Mouse (Mus musculus): ENCODE data around the gene Acadm. TPM values are rescaled to one million over a fixed set of nuclear protein-coding genes. Genes with fewer than 3 reads are reported as not detected.

The Acadm gene
- polyA plus RNA-seq (2015; fragmentation: Nextera tagmentation; extraction: Ambion mirVana), result 72.6 and 72.7 TPM in 2 replicates

- peak within 1 kb of the TSS; percentile 66 for H3K4me2 ChIP-seq (ENCODE audit: low read depth, low read length)
- peak; percentile 97 for ATAC-seq (ENCODE audit: low read depth)
- peaks cover 9% of the 10 kb centered on the region for H3K4me1 ChIP-seq (replicated peaks; ENCODE audit: control insufficient read depth, insufficient read depth, low read length)
- no peaks in the 10 kb centered on the region for H3K36me3 ChIP-seq (ENCODE audit: control insufficient read depth, insufficient read depth, low read length)
- no peaks in the 10 kb centered on the region for H3K9me3 ChIP-seq (ENCODE audit: control insufficient read depth, low read length)
- H3K4me3 ChIP-seq (ENCODE audit: low read length), result peak within 1 kb of the TSS; percentile 87
- H3K27ac ChIP-seq (ENCODE audit: low read length), result peak within 1 kb of the TSS; percentile 63
- no peaks in the 10 kb centered on the region for H3K27me3 ChIP-seq (ENCODE audit: control insufficient read depth, insufficient read depth, low read depth, low read length)
- peak within 1 kb of the TSS; percentile 83 for H3K9ac ChIP-seq (ENCODE audit: low read length)
- whole genome bisulfite sequencing, result 0% methylated on average over 40 of the region's 41 CpGs
These were observed at the start of gene Acadm for GRCm38 (mm10) chr3:153944335-153944990. TSS of gene Acadm (minus strand) at chr3:153944632.

GRCm38 (mm10) chr3:153984428-153985340 is 40.3 kb upstream of the Acadm start:
- Histone ChIP-seq H3K9ac (ENCODE audit: low read length) (no peak overlapping the region), H3K4me1 (replicated peaks; ENCODE audit: control insufficient read depth, insufficient read depth, low read length) (no peaks in the 10 kb centered on the region), H3K27me3 (ENCODE audit: control insufficient read depth, insufficient read depth, low read depth, low read length) (no peaks in the 10 kb centered on the region), H3K4me2 (ENCODE audit: low read depth, low read length) (no peak overlapping the region), H3K36me3 (ENCODE audit: control insufficient read depth, insufficient read depth, low read length) (no peaks in the 10 kb centered on the region), H3K4me3 (ENCODE audit: low read length) (no peak overlapping the region), H3K9me3 (ENCODE audit: control insufficient read depth, low read length) (no peaks in the 10 kb centered on the region), H3K27ac (ENCODE audit: low read length) (no peak overlapping the region)
- WGBS, result 46% methylated on average over 10 of the region's 10 CpGs
- ATAC-seq (ENCODE audit: low read depth), result no peak

- H3K4me3 ChIP-seq (ENCODE audit: low read length), result no peak overlapping the region
- H3K36me3 ChIP-seq (ENCODE audit: control insufficient read depth, insufficient read depth, low read length), result no peaks in the 10 kb centered on the region
- ATAC-seq (ENCODE audit: low read depth), result no peak
- H3K27me3 ChIP-seq (ENCODE audit: control insufficient read depth, insufficient read depth, low read depth, low read length), result 0 out of 2 replicates have a peak, but pooled peaks cover 2% of the 10 kb centered on the region
- H3K9me3 ChIP-seq (ENCODE audit: control insufficient read depth, low read length), result no peaks in the 10 kb centered on the region
- H3K27ac ChIP-seq (ENCODE audit: low read length), result no peak overlapping the region
- no peak overlapping the region for H3K9ac ChIP-seq (ENCODE audit: low read length)
- H3K4me2 ChIP-seq (ENCODE audit: low read depth, low read length), result no peak overlapping the region
- 63% methylated on average over 2 of the region's 2 CpGs for WGBS
- H3K4me1 ChIP-seq (replicated peaks; ENCODE audit: control insufficient read depth, insufficient read depth, low read length), result no peaks in the 10 kb centered on the region
These were observed 36.2 kb upstream of the Acadm start for GRCm38 (mm10) chr3:153980611-153981010.

- ATAC-seq (ENCODE audit: low read depth), result no peak
- Histone ChIP-seq H3K27me3 (ENCODE audit: control insufficient read depth, insufficient read depth, low read depth, low read length) (peaks cover 27% of the 10 kb centered on the region), H3K4me3 (ENCODE audit: low read length) (no peak overlapping the region)
These were observed 31.4 kb upstream of the Acadm start for GRCm38 (mm10) chr3:153975791-153976190.

GRCm38 (mm10) chr3:153975060-153975459 is 30.6 kb upstream of the Acadm start:
- H3K4me1 ChIP-seq (replicated peaks; ENCODE audit: control insufficient read depth, insufficient read depth, low read length), result 0 out of 2 replicates have a peak, but pooled peaks cover 5% of the 10 kb centered on the region
- H3K4me3 ChIP-seq (ENCODE audit: low read length), result no peak overlapping the region
- ATAC-seq (ENCODE audit: low read depth), result no peak
- H3K9ac ChIP-seq (ENCODE audit: low read length), result no peak overlapping the region
- peaks cover 27% of the 10 kb centered on the region for H3K27me3 ChIP-seq (ENCODE audit: control insufficient read depth, insufficient read depth, low read depth, low read length)
- no peak overlapping the region for H3K27ac ChIP-seq (ENCODE audit: low read length)
- no peaks in the 10 kb centered on the region for H3K9me3 ChIP-seq (ENCODE audit: control insufficient read depth, low read length)
- WGBS, result 18% methylated on average over 6 of the region's 6 CpGs
- no peaks in the 10 kb centered on the region for H3K36me3 ChIP-seq (ENCODE audit: control insufficient read depth, insufficient read depth, low read length)
- H3K4me2 ChIP-seq (ENCODE audit: low read depth, low read length), result no peak overlapping the region

More at GRCm38 (mm10) chr3:153975791-153976190, 31.4 kb upstream of the Acadm start:
- WGBS, result 70% methylated on average over 7 of the region's 7 CpGs
- Histone ChIP-seq H3K4me1 (replicated peaks; ENCODE audit: control insufficient read depth, insufficient read depth, low read length) (0 out of 2 replicates have a peak, but pooled peaks cover 5% of the 10 kb centered on the region), H3K27ac (ENCODE audit: low read length) (no peak overlapping the region), H3K9ac (ENCODE audit: low read length) (no peak overlapping the region), H3K9me3 (ENCODE audit: control insufficient read depth, low read length) (no peaks in the 10 kb centered on the region), H3K4me2 (ENCODE audit: low read depth, low read length) (no peak overlapping the region), H3K36me3 (ENCODE audit: control insufficient read depth, insufficient read depth, low read length) (no peaks in the 10 kb centered on the region)

GRCm38 (mm10) chr3:153973949-153974760 is 29.7 kb upstream of the Acadm start:
- 8% methylated on average over 19 of the region's 21 CpGs for WGBS
- Histone ChIP-seq H3K9me3 (ENCODE audit: control insufficient read depth, low read length) (no peaks in the 10 kb centered on the region), H3K9ac (ENCODE audit: low read length) (no peak overlapping the region), H3K4me1 (replicated peaks; ENCODE audit: control insufficient read depth, insufficient read depth, low read length) (0 out of 2 replicates have a peak, but pooled peaks cover 5% of the 10 kb centered on the region), H3K36me3 (ENCODE audit: control insufficient read depth, insufficient read depth, low read length) (no peaks in the 10 kb centered on the region), H3K4me2 (ENCODE audit: low read depth, low read length) (peak overlapping the region; percentile 91), H3K4me3 (ENCODE audit: low read length) (peak overlapping the region; percentile 53), H3K27ac (ENCODE audit: low read length) (no peak overlapping the region), H3K27me3 (ENCODE audit: control insufficient read depth, insufficient read depth, low read depth, low read length) (peaks cover 27% of the 10 kb centered on the region)
- ATAC-seq (ENCODE audit: low read depth), result no peak; the same call in 1 of the 2 replicates

GRCm38 (mm10) chr3:153973171-153973948 is 28.9 kb upstream of the Acadm start, which contains the start of gene Slc44a5:
TSS of gene Slc44a5 (plus strand) at chr3:153973436.
- ATAC-seq (ENCODE audit: low read depth), result peak; percentile 74

GRCm38 (mm10) chr3:153969451-153969850 is 25.0 kb upstream of the Acadm start:
- no peak for ATAC-seq (ENCODE audit: low read depth)
- Histone ChIP-seq H3K4me1 (replicated peaks; ENCODE audit: control insufficient read depth, insufficient read depth, low read length) (0 out of 2 replicates have a peak, but pooled peaks cover 5% of the 10 kb centered on the region), H3K4me2 (ENCODE audit: low read depth, low read length) (no peak overlapping the region), H3K27me3 (ENCODE audit: control insufficient read depth, insufficient read depth, low read depth, low read length) (peaks cover 20% of the 10 kb centered on the region), H3K4me3 (ENCODE audit: low read length) (no peak overlapping the region), H3K9me3 (ENCODE audit: control insufficient read depth, low read length) (no peaks in the 10 kb centered on the region), H3K27ac (ENCODE audit: low read length) (no peak overlapping the region), H3K36me3 (ENCODE audit: control insufficient read depth, insufficient read depth, low read length) (no peaks in the 10 kb centered on the region), H3K9ac (ENCODE audit: low read length) (no peak overlapping the region)
- 84% methylated on average over 4 of the region's 4 CpGs for WGBS

More at GRCm38 (mm10) chr3:153973171-153973948, 28.9 kb upstream of the Acadm start, which contains the start of gene Slc44a5:
- H3K9me3 ChIP-seq (ENCODE audit: control insufficient read depth, low read length), result no peaks in the 10 kb centered on the region
- H3K9ac ChIP-seq (ENCODE audit: low read length), result peak within 1 kb of the TSS; percentile 54
- no peaks in the 10 kb centered on the region for H3K36me3 ChIP-seq (ENCODE audit: control insufficient read depth, insufficient read depth, low read length)
- H3K27ac ChIP-seq (ENCODE audit: low read length), result no peak within 1 kb of the TSS
- H3K4me1 ChIP-seq (replicated peaks; ENCODE audit: control insufficient read depth, insufficient read depth, low read length), result 0 out of 2 replicates have a peak, but pooled peaks cover 5% of the 10 kb centered on the region
- peaks cover 27% of the 10 kb centered on the region for H3K27me3 ChIP-seq (ENCODE audit: control insufficient read depth, insufficient read depth, low read depth, low read length)
- under 1% methylated on average over 54 of the region's 66 CpGs for WGBS
- peak within 1 kb of the TSS; percentile 53 for H3K4me3 ChIP-seq (ENCODE audit: low read length)
- peak within 1 kb of the TSS; percentile 91 for H3K4me2 ChIP-seq (ENCODE audit: low read depth, low read length)
